Mouse (Mus musculus): Measurements from ENCODE around the gene St8sia4.

GRCm38 (mm10) chr1:95618647-95619046 is 48.7 kb downstream of the St8sia4 start:
- TF ChIP-seq POLR2A (IDR thresholded peaks at IDR 0.05; ENCODE audit: insufficient read depth, low read depth, low read length) = no peak
- TF ChIP-seq CTCF (IDR thresholded peaks at IDR 0.05; ENCODE audit: insufficient read depth, low read depth, low read length) = no peak
